In the genomic region with DNA sequence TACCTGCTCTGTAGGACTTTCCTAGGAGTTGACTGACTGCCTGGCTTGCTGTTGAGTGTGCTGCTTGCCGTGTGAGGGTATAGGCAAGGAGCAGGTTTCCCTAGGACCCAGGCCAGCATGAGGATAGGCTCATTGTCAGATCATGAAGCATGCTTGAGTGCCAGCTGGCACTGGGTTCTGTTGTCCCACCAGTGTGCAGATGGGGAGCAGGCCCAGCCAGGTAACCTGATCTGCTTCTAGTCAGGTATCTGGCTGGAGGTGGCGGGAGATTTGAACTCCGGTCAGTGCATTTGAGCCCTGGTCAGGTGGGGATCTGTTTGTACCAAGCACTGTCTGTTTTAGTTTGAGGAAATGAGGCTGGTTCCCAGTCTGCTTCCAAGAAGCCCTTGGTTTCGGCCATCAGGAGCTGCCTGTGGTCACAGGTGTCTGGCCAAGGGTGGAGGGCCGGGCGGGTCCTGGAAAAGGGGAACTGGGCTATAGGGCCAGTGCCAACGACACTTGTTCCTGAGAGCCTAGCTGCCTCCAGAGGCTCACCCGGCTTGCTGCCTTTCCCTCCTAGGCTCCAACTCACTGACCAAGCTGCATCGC, we compare ENCODE assay signal across 22 mouse cellular contexts. TPM values are rescaled to one million over a fixed set of nuclear protein-coding genes. Genes with fewer than 3 reads are reported as not detected.
A peak's percentile ranks its signal among the peaks of the same experiment; 100 is the strongest.
DNase-seq lines count a peak whose midpoint lies in the region; ATAC-seq and TF ChIP-seq lines count a peak whose summit lies in the region.
"Had no signal": no experiment of that assay in that cellular context is flagged by ENCODE, and none has a peak within 500 bp of the region (broad histone marks: within the 10 kb centered on the region; RNA-seq: fewer than 3 reads in every experiment).

No protein-coding gene starts in this region.

- DNase-seq in gastrocnemius, adult 2 months, result peak; percentile 68
- DNase-seq in gastrocnemius, adult 8-10 months (ENCODE audit: low spot score in 2 of 2), result no peak
- DNase-seq in lung, adult 18-20 months, result peak; percentile 52 to 63
- DNase-seq in lung, postnatal 14 days, result no peak
- DNase-seq in testis, postnatal 14 days (ENCODE audit: low spot score), result no peak
- DNase-seq in embryo, embryonic 10 days (ENCODE audit: low spot score), result no peak
- DNase-seq: adrenal gland, postnatal 14 days; cerebellum, adult 18-20 months; cerebellum, adult 9-11 months; cerebellum, postnatal 36 days; embryo, embryonic 11 days; gastrocnemius, postnatal 25 days; heart, adult 11 months; heart, postnatal 10 days had no signal

- no peak overlapping the region for H3K4me3 ChIP-seq in gastrocnemius, adult 2 months
- H3K4me3 ChIP-seq: embryonic facial prominence, embryonic 12.5 days; forebrain, embryonic 15.5 days; hindbrain, embryonic 15.5 days had no signal

- TF ChIP-seq CTCF in gastrocnemius, adult 2 months (IDR thresholded peaks at IDR 0.05), result no peak

- peak; percentile 43; the same call in 1 of the 2 replicates for ATAC-seq in common myeloid progenitor, adult 5-6 weeks (replicated peaks; ENCODE audit: low read depth, poor library complexity, severe bottlenecking)
- ATAC-seq in megakaryocyte, adult 5-6 weeks (ENCODE audit: poor library complexity, severe bottlenecking), result peak; percentile 31; the same call in 1 of the 2 replicates
- ATAC-seq: activated CD4-positive, CD25-positive, alpha-beta regulatory T cell, adult 4 months; forebrain, embryonic 15.5 days; intestine, embryonic 16.5 days; Patski had no signal

- peak overlapping the region; percentile 28; the same call in 1 of the 2 replicates for H3K27ac ChIP-seq in gastrocnemius, adult 2 months
- H3K27ac ChIP-seq: embryonic facial prominence, embryonic 12.5 days; forebrain, embryonic 15.5 days; hindbrain, embryonic 15.5 days had no signal

- intact Hi-C loops in gastrocnemius, adult 2 months (cut with DNase I), result no loop called here

RNA-seq across cellular contexts. Expression of a gene that starts 48.6 kb away (rescaled TPM):
- total RNA-seq in gastrocnemius, adult 2 months (2021), result 100 to 1,000 TPM; 118 to 120 TPM
- 100 to 1,000 TPM; 127 to 155 (median 141) TPM for total RNA-seq in gastrocnemius, adult 8-10 months (2022)
- total RNA-seq in common myeloid progenitor, adult 5-6 weeks (2017), result 3.5 and 4.0 TPM in 2 replicates
- 15.4 and 16.1 TPM in 2 replicates for total RNA-seq in megakaryocyte, adult 5-6 weeks (2015)
- 16.8 and 17.0 TPM in 2 replicates for total RNA-seq in megakaryocyte, adult 5-6 weeks (2017)

Comparison
In these comparisons a context has a peak if more than half of its experiments do, and no peak if none do; other contexts are left out.
1. DNase-seq: peak in gastrocnemius, adult 2 months (single experiment) and lung, adult 18-20 months (2 of 2); none in gastrocnemius, adult 8-10 months (0 of 2), lung, postnatal 14 days (single experiment), testis, postnatal 14 days (single experiment) and embryo, embryonic 10 days (single experiment).
2. RNA of a gene that starts 48.6 kb away (total RNA-seq): 127 to 155 TPM in gastrocnemius, adult 8-10 months and 118 to 120 TPM in gastrocnemius, adult 2 months; 15.4 to 17.0 TPM in megakaryocyte, adult 5-6 weeks and 3.5 to 4.0 TPM in common myeloid progenitor, adult 5-6 weeks; every median in the first group is over 4 times any median in the second.